Mouse (Mus musculus): Measurements from ENCODE around the gene Mtcp1. TPM values are rescaled to one million over a fixed set of nuclear protein-coding genes. Genes with fewer than 3 reads are reported as not detected.

Mtcp1 gene
- polyA plus RNA-seq, 1 experiment from 2014 or later: 9.4 TPM

Other genes starting within 250 kb of the Mtcp1 start
- gene Fundc2, start 34.2 kb downstream of the Mtcp1 start, polyA plus RNA-seq (2015; fragmentation: Nextera tagmentation; extraction: Ambion mirVana): 28.3 and 31.9 TPM in 2 replicates
- gene F8, start 34.0 kb downstream of the Mtcp1 start, polyA plus RNA-seq (2015; fragmentation: Nextera tagmentation; extraction: Ambion mirVana): 1.00 and 1.2 TPM in 2 replicates
- gene Cmc4, start within 50 bp of the Mtcp1 start, polyA plus RNA-seq (2015; fragmentation: Nextera tagmentation; extraction: Ambion mirVana): 22.0 and 28.6 TPM in 2 replicates
- gene Brcc3, start within 50 bp of the Mtcp1 start, polyA plus RNA-seq (2015; fragmentation: Nextera tagmentation; extraction: Ambion mirVana): 61.0 and 61.5 TPM in 2 replicates
- 301 and 321 TPM in 2 replicates for gene Vbp1, start 97.7 kb upstream of the Mtcp1 start, polyA plus RNA-seq (2015; fragmentation: Nextera tagmentation; extraction: Ambion mirVana)
- 21.7 and 24.6 TPM in 2 replicates for gene Rab39b, start 161.6 kb upstream of the Mtcp1 start, polyA plus RNA-seq (2015; fragmentation: Nextera tagmentation; extraction: Ambion mirVana)

All from forebrain, embryonic 15.5 days (tissue).